Mouse (Mus musculus): ENCODE measurements around the gene Kansl1. TPM values are rescaled to one million over a fixed set of nuclear protein-coding genes. Genes with fewer than 3 reads are reported as not detected.
"Not testable (repeated sequence)": the region's sequence is repeated elsewhere in the genome, so short reads cannot be mapped to it uniquely, and the experiment has no call there.

The Kansl1 gene
- total RNA-seq (2021) = 10 to 100 TPM; 59.5 to 63.1 TPM
- long read RNA-seq, experiment 1, partial matches to known transcripts = 4 of 14 reads
- long read RNA-seq, experiment 1, other reads (novel, unspliced or antisense) = 10 of 14 reads
- long read RNA-seq, experiment 2, full-length matches to known transcripts = 2 of 27 reads
- long read RNA-seq, experiment 2, partial matches to known transcripts = 8 of 27 reads
- long read RNA-seq, experiment 2, other reads (novel, unspliced or antisense) = 17 of 27 reads

DNA sequence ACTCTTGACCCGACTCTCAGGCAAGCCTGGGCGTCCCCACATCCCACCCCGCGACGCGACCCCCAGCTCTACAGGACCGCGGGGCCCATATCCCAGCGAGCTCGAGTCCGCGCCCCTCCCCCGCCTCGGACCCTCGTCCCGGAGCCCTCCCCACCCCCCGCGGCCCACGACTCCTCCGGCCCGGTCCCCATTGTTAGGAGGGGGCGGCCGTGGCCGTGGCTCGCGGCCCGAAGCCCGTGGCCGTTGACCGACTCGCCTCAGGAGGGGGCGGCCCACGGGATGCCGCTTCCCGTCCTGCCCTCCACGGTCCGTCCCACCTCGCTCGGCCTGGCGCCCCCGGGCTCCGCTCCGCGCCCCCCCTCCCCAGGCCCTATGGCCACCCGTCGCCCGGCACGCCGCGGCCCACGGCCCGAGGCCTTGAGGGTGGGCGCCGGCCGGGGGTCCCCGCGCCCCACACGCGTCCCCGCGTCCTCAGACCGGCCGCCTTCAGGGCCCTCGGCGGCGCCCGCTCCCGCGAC, at the start of gene Kansl1:
Kansl1 (minus strand) TSS at position 111 of the 518 bp plus-strand sequence.
- DNase-seq (ENCODE audit: low spot score in 2 of 2) = peak in 1 of 2 experiments; percentile 5

DNA sequence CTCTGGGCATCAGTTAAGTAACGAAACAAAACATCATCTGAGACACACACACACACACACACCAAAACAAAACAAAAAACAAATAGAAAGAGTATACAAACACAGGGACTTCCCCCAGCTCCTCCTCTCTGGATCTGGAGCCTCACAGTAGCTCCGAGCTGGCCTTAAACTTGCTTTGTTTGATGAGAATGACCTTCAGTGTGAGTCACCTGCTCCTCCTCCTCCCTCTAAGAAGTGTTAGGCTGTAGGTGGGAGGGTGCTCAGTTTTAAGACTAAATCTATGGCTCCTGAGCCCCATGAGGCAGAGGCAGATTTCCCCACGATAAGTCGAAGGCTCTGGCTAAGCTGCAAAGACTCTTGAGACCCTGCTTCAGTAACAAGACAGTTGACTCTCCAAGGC, 43.8 kb upstream of the Kansl1 start:
- no peak for DNase-seq (ENCODE audit: low spot score in 2 of 2)

DNA sequence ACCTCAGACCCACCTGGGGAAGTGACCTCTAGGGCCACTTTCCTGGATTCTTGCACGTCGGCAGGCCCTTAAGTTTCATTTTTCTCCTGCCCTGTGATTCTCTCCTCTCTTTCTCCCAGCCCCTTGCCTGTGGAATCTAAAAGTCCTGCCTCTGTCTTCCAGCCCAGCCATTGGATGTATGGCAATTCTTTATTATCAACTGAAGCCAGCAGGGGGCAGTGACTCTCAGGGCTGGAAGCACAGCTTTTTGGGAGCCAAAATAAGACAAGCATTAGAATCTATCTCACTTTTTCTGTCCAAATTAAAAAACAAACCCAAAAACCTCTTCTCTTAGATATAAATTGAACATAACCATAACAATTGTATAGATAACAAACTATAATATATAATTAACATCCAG, 41.9 kb upstream of the Kansl1 start:
- DNase-seq (ENCODE audit: low spot score in 2 of 2) = peak in 1 of 2 experiments; percentile 11

DNA sequence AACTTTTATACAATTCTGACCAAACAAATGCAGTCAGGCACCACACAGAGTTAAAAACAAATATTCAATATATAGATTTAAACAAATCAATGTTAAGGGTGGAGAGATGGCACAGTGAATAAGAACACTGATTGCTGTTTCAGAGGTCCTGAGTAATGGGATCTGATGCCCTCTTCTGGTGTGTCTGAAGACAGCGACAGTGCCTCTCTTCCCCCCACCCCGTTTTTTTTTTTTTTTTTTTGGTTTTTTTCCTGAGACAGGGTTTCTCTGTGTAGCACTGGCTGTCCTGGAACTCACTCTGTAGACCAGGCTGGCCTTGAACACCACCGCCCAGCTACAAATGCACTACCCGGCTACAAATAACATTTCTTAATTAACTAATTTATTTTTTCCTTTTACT, 39.8 kb upstream of the Kansl1 start:
- DNase-seq (ENCODE audit: low spot score in 2 of 2) = no peak

DNA sequence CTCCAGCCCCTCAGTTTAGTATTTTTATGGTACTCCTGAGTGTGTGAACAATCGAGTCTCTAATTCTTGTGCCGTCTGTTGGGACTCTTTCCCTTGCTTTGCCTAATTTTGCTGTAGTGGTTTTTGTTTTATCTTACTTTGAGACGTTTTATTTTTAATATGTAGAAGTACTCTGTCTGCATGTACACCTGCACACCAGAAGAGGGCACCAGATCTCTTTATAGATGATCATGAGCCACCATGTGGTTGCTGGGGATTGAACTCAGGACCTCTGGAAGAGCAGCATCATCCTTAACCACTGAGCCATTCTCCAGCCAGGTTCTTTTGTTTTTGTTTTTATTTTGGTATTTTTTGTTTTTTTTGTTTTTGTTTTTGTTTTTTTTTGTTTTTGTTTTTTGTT, 19.6 kb upstream of the Kansl1 start:
- DNase-seq (ENCODE audit: low spot score in 2 of 2) = no peak

DNA sequence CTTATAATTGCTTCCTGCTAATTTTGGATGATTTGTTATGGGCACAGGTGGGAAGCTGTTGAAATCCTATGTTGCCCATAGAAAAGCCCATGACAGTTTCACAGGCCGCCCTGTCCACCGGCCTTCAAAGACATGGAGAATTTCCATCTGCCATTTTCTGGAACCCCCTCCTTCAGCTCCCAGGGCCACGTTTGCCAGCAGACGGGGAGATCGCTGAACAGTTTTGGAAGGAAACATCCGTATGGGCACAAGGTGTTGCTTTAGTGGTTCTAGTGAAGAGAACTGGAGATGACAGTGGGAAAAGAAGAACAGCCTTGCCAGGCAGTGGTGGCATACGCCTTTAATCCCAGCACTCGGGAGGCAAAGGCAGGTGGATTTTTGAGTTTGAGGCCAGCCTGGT, 13.3 kb upstream of the Kansl1 start:
- DNase-seq (ENCODE audit: low spot score in 2 of 2) = no peak

DNA sequence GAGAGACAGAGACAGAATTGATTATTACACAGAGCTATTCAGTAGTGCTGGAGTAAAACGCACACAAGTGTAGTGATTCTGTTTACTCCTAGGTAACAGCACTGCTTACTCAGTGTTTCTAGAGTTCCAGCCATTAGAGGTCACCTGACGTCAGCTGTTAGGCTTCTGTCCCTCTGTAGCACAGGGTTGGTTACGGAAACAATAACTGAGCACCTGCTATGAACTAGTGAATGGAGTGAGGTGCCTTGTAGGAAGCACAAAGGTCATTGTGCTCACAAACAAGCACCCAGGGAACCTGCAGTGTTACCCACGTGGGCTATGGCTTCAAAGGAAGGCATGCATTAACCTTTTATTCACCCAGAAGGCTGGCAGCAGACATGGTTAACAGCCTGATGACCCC, 10.8 kb upstream of the Kansl1 start:
- no peak for DNase-seq (ENCODE audit: low spot score in 2 of 2)

DNA sequence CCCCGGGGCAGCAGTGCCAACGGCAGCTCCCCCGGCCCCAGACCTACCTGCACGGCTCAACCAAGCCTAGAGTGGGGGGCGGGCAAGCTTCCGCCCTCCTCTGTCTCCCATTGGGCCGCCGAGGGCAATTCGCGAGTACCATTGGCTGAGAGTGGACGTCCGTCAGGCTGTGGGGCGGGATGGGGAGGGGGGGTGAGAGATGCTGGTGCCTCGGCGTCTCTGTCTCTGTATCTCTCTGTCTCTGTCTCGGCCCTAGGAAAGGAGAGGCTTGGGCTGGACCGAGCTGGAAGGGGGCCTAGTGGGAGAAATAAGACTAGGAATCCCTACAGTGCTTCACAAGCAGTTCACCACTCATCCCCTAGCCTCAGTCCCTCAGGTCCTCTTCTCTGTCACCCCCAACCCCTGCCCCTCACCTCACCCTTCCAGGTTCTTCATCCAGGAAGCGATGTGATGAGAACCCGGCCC, 742 bp upstream of the Kansl1 start:
- DNase-seq (ENCODE audit: low spot score in 2 of 2) = peak; percentile 88 to 94

DNA sequence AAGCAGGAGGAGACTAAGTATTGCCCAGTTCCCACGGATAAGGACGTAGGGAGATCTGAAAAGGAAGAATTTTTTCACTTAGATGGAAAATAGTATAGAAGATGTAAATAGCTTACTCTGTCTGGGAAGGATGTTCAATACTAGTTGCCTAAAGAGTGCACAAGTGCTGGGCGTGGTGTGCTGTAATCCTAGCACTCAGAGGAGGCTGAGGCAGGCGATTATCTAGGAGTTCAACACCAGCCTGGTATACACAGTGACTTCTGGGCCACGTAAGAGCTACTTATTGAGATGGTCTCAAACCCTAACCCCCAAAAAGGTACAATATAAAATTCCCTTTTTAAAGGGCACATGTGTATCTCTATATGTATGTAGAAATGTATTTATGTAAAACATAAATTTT, 963 bp downstream of the Kansl1 start:
- no peak for DNase-seq (ENCODE audit: low spot score in 2 of 2)

DNA sequence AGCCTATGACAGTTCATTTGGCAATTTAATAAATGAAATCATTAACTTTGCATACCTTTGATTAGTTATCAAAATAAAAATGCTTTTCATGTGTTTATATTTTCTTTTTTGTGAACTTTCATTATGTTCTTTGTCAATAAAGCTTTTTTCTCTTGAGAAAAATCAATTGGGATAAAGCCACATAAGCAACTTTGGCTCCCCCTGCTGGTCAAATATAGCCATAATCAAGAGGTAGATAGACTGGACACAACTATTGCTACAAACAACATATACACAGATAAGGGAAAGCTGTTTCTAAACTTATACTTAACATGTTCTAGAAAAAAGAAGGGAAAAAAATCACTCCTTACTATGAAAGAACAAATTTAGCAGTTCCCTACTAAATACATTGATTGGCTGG, 7.1 kb downstream of the Kansl1 start:
- DNase-seq (ENCODE audit: low spot score in 2 of 2) = peak; percentile 19 to 86

DNA sequence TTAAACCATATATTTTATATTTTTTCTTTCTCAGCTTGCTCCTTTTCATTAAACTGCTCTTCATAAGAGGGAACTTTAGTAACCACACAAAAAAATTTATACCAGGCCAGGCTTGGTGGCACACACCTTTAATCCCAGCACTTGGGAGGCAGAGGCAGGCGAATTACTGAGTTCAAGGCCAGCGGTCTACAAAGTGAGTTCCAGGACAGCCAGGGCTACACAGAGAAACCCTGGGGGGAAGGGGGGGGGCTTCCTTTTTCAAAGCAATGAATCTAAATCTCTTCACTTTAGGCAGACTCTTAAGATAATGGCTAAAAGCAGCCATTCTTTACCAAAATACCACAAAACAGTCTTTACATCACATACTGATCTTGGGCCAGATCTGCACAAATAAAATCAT, 9.0 kb downstream of the Kansl1 start:
- no peak for DNase-seq (ENCODE audit: low spot score in 2 of 2)

DNA sequence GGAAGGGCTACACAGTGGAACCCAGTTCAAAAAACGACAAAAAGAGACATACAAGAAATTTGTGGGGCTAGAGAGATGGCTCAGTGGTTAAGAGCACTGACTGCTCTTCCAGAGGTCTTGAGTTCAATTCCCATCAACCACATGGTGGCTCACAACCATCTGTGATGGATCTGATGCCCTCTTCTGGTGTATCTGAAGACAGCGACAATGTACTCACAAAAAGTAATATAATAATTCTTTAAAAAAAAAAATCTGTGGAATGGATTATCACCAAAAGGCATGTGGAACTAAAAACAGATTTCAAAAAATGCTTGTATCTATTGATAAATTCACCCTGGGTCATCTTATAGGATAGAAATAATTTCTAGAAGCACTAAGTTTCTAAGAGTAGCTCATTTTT, 10.2 kb downstream of the Kansl1 start:
- DNase-seq (ENCODE audit: low spot score in 2 of 2) = no peak

DNA sequence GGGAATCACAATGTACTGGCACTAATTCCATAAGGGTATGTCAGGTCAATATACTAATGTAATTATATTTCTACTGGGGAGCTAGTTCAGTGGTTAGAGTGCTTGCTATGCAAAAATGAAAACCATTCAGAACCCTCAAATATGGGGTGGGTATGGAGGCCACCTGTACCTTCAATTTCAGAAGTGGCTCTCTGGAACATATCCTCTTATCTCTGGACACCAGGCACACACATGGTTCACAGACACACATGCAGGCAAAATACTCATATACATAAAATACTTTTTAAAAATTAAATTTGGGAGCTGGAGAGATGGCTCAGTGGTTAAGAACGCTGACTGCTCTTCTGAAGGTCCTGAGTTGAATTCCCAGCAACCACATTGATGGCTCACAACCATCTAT, 16.0 kb downstream of the Kansl1 start:
- no peak for DNase-seq (ENCODE audit: low spot score in 2 of 2)

DNA sequence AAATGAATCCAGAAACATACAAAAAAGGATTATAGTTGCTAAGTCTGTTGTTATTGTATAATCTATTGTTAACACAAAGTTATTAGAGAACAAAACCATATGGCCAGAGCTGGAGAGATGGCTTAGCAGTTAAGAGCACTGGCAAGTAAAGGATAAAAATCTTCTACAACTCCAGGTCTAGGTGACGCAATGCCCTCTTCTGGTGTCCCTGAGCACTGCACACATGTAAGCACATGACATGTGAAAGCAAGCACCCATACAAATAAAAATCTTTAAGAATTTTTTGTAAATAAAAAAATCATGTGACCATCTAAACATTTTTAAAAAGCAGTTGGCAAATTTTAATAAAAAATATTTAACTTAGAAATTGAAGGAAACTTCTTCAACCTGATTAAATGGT, 17.4 kb downstream of the Kansl1 start:
- DNase-seq (ENCODE audit: low spot score in 2 of 2) = no peak

DNA sequence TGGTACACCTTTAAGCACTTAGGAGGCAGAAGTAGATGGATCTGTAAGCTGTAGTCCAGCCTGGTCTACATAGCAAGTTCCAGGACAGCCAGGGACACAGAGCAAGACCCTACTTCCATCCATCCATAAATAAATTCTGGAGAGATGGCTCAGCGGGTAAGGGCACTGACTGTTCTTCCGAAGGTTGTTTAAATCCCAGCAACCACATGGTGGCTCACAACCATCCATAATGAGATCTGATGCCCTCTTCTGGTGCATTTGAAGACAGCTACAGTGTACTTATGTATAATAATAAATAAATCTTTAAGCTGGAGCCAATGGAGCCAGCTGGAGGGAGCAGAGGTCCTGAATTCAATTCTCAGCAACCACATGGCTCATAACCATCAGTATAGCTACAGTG, 20.2 kb downstream of the Kansl1 start:
- not testable (repeated sequence) for DNase-seq (ENCODE audit: low spot score in 2 of 2)

DNA sequence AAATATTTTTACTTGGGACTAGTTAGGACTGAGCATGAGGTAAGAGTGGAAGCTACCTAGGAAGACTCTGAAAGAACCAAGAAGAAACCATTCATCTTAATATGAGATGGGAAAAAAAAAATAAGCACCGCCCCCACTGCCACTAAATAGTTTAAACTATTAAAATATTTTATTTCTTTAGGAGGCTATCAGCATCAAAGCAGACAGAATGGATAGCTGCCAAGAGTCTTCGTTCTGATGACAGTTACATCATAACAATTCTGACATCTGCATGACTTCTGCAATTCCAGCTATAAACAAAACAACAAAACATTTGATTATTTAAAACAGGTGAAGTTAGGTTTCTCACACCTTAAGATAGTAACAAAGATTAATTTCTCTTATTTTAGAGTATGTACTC, 23.1 kb downstream of the Kansl1 start:
- no peak for DNase-seq (ENCODE audit: low spot score in 2 of 2)

DNA sequence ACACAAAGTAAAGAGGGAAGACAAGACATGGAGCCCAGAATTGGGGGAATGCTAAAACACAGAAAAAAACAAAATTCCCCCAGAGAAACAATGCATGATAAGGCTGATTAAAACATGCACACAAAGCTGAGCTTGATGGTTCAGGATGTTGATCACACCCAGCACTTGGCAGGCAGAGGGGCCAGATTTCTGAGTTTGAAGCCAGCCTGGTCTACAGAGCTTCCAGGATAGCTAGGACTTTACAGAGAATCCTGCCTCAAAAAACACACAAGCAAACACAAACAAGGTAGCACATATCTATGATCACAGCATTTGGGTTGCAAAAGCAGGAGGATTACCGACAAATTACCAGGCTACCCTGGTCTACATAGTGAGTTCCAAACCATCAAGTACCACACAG, 23.6 kb downstream of the Kansl1 start:
- peak in 1 of 2 experiments; percentile 51 for DNase-seq (ENCODE audit: low spot score in 2 of 2)

DNA sequence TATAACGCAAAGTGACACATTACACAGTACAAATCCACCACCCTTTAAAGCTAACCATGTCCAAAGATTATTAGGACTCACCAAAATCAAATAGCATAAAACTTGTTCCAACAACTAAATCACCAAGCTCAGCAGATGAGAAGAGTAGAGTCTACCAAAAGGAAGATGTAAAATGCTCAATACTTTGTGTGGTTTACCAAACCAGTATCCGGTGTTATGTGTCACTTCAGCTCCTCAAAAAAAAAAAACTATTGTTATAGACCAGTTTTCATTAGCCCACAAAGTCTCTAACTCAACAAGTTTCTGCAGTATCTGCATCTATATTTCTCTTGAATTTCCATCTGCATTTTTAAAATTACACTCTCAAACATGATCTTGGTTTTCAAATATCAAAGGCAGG, 25.3 kb downstream of the Kansl1 start:
- DNase-seq (ENCODE audit: low spot score in 2 of 2) = no peak

DNA sequence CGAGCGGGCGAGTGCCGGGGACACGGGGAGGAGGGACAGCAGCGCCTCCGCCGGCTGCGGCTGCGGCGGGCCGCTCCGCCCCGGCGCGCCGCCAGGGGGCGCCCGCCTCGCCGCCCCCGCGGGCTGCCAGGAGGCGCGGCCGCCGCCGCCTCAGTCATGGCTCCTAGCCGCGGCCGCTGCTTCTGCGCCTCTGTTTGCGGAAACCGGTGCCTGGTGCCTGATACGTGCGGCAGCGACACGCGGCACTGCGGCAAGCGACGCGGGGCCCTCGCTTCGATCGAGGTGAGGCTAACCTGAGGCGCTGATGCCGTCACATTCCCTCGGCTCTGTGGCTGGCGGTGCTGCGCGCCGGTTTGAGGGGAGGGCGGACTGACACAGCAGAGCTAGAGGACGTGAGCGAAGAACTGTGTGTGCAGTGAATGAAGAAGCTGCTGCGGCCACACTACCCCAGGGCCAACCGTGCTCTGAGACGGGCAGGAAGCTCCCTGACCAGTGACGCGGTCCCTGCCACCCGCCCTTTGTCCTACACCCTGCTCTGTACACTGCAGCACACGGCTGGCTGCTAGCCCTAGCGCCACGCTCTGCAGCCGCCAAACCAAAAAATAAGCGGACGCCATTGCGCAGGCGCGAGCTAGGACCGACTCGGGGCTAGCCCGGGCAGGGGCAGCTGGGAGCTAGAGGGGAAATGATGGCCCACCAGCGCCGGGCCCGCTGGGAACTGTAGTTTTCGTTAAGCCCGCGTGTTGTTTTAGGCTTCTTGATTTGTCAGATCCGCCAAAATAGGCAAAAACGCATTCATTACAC, 26.1 kb downstream of the Kansl1 start:
- DNase-seq (ENCODE audit: low spot score in 2 of 2) = peak; percentile 93 to 95

DNA sequence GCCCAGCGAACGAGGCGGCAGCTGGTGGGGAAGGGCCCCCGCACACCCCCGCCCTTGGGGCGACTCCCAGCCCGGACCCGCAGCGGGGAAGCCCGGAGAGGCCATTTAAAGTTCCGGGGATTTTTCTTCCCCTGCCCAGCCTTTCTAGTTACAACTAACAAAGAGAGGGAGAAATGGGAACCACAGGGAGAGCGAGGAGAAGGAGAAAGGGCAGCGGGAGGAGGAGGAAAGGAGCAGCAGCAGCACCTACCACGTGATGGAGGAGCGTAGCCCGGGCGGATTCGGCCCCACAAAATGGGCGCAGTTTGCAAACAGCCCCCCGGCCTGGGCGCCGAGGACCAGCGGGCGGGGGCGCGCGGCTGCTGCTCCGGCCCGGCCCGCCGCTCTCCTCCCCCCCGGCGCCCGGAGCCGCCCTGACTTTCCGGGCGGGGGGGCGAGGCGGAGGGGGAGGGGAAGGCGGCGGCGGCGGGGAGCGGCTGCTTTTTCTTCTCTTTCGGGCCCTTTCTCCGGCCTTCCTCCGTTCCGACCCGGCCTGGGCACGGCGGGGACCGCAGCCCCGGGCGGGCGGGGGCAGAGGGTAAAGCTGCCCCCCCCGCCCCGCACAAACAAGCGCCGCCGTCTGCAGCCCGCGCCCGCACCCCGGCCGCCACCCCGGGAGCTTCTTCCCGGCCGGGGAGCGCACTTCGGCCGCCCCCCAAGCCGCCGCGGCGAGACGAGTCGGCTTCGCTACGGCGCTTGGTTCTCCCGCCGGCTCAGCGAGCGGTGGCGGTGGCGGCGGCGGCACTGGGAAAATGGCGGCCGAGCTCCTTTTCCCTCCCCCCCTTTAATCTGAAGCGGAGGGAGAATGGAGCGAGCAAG, 27.0 kb downstream of the Kansl1 start:
- DNase-seq (ENCODE audit: low spot score in 2 of 2) = peak; percentile 77 to 81
